Mouse (Mus musculus): ENCODE results near the gene Sympk. TPM values are rescaled to one million over a fixed set of nuclear protein-coding genes. Genes with fewer than 3 reads are reported as not detected.

Sympk gene
- total RNA-seq, 2 experiments from 2014 or later: 118 to 123 TPM

DNA sequence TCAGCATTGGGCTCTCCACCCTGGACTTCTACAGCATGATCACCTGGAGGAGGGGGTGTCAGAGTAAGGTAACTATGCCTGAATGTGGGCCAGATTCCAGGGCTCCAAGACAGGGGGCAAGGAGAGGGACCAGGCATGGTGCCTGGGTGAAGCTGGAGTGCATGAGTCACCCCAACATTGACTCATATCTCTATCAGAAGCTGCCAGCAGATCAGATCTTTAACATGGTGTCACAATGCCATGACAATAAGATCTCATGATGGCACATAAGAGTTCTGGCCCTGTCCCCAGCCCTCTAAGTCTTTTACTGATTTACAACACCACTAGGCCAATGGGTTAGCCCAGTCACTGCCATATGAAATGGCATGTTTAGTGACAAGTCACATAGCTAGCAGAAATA, 79.6 kb downstream of the Sympk start:
- no peak for DNase-seq (ENCODE audit: low spot score in 2 of 2)

Small RNAs within 50 kb of the gene (microRNA-seq; reads per million reads assigned to microRNA genes)
- 1.4 to 2.5 reads per million in 2 experiments for gene Mir3100

Other genes starting within 250 kb of the Sympk start
- not detected for gene Psg19, start 225.9 kb upstream of the Sympk start, total RNA-seq (2021)
- gene Psg17, start 202.8 kb upstream of the Sympk start, total RNA-seq (2021): not detected
- gene Mill2, start 184.4 kb upstream of the Sympk start, total RNA-seq (2021): 1 to 10 TPM; 1.3 to 2.2 TPM
- 10 to 100 TPM; 15.5 to 23.3 TPM for gene Pglyrp1, start 153.0 kb upstream of the Sympk start, total RNA-seq (2021)
- gene Ccdc61, start 114.0 kb upstream of the Sympk start, total RNA-seq (2021): 10 to 100 TPM; 10.4 to 10.9 TPM
- 10 to 100 TPM; 76.3 to 79.4 TPM for gene Nova2, start 98.5 kb upstream of the Sympk start, total RNA-seq (2021)
- under 1 TPM; 0.20 to 0.40 TPM for gene Nanos2, start 37.0 kb upstream of the Sympk start, total RNA-seq (2021)
- 10 to 100 TPM; 50.1 to 50.7 TPM for gene Mypop, start 33.1 kb upstream of the Sympk start, total RNA-seq (2021)
- gene Irf2bp1, start 20.3 kb upstream of the Sympk start, total RNA-seq (2021): 10 to 100 TPM; 53.8 to 57.2 TPM
- not detected for gene Foxa3, start 839 bp upstream of the Sympk start, total RNA-seq (2021)
- gene Rsph6a, start 30.3 kb downstream of the Sympk start, total RNA-seq (2021): not detected
- 100 to 1,000 TPM; 142 to 148 TPM for gene Dmwd, start 51.9 kb downstream of the Sympk start, total RNA-seq (2021)
- gene Dmpk, start 59.5 kb downstream of the Sympk start, total RNA-seq (2021): 10 to 100 TPM; 30.2 to 43.1 TPM
- 1 to 10 TPM; 2.0 to 2.6 TPM for gene Six5, start 70.2 kb downstream of the Sympk start, total RNA-seq (2021)
- under 1 TPM in 1 of 2 experiments, not detected in 1; 0.27 TPM for gene Gm4969, start 94.0 kb downstream of the Sympk start, total RNA-seq (2021)
- 10 to 100 TPM; 15.0 to 15.4 TPM for gene Fbxo46, start 95.5 kb downstream of the Sympk start, total RNA-seq (2021)
- gene Qpctl, start 124.9 kb downstream of the Sympk start, total RNA-seq (2021): 10 to 100 TPM; 17.1 to 18.7 TPM
- 10 to 100 TPM; 79.7 to 82.8 TPM for gene Snrpd2, start 125.3 kb downstream of the Sympk start, total RNA-seq (2021)
- 1 to 10 TPM; 1.3 to 1.4 TPM for gene Gipr, start 141.8 kb downstream of the Sympk start, total RNA-seq (2021)
- gene Eml2, start 152.0 kb downstream of the Sympk start, total RNA-seq (2021): 100 to 1,000 TPM; 160 to 178 TPM
- 1 to 10 TPM; 1.3 to 1.4 TPM for gene Gpr4, start 188.2 kb downstream of the Sympk start, total RNA-seq (2021)
- gene Opa3, start 204.0 kb downstream of the Sympk start, total RNA-seq (2021): 10 to 100 TPM; 41.3 to 42.6 TPM
- 10 to 100 TPM; 14.2 to 17.0 TPM for gene Vasp, start 247.4 kb downstream of the Sympk start, total RNA-seq (2021)

Measured in layer of hippocampus, adult 18-20 months (tissue).